Mouse (Mus musculus) kidney, adult 9 months (tissue): ENCODE measurements around the gene Clk2.

ENCODE experiments used
- DNase-seq: peaks from one replicate; pipeline ENCODE4 v3.0.0; 2022

Clk2 gene

GRCm38 (mm10) chr3:89226361-89226760, 61.8 kb downstream of the Clk2 start:
- DNase-seq = no peak
